Mouse (Mus musculus) layer of hippocampus, adult 2 months (tissue): Measurements from ENCODE around the gene Gm13420. TPM values are rescaled to one million over a fixed set of nuclear protein-coding genes. Genes with fewer than 3 reads are reported as not detected.
A peak's percentile ranks its signal among the peaks of the same experiment; 100 is the strongest.

Experiments
- DNase-seq, 2 experiments: peaks; one replicate each; pipeline ENCODE4 v3.0.0; 2022; ENCODE audit warnings: low spot score in 2 of 2
- H3K27ac ChIP-seq: fragments of 200-600 bp; 2 replicates; pipeline ENCODE4 v1.8.1; 2022
- H3K4me3 ChIP-seq: fragments of 200-600 bp; 2 replicates; pipeline ENCODE4 v1.8.1; 2022; ENCODE audit warnings: mild to moderate bottlenecking
- CTCF ChIP-seq: fragments of 200-600 bp; conservative IDR thresholded peaks from 2 replicates; pipeline ENCODE4 v1.8.1; 2022; ENCODE audit warnings: antibody characterized with exemption, mild to moderate bottlenecking, moderate library complexity
- total RNA-seq, 2 experiments: library from RNA; stranded (reverse); gene quantifications; 2 replicates each; pipeline ENCODE4 v1.2.3; 2021

The Gm13420 gene
- total RNA-seq, 2 experiments from 2014 or later: 0.79 to 0.98 TPM

- DNase-seq: peak; percentile 38 to 60
- peak; percentile 94 for TF ChIP-seq CTCF
- no peak overlapping the region for H3K27ac ChIP-seq
- no peak overlapping the region for H3K4me3 ChIP-seq
Measured at GRCm38 (mm10) chr2:29764831-29765230, 13.3 kb upstream of the Gm13420 start.

- Histone ChIP-seq H3K27ac (no peak overlapping the region), H3K4me3 (no peak overlapping the region)
- no peak for DNase-seq
- no peak for TF ChIP-seq CTCF
Measured at GRCm38 (mm10) chr2:29755693-29756092, 4.2 kb upstream of the Gm13420 start.

GRCm38 (mm10) chr2:29752397-29752796 is 912 bp upstream of the Gm13420 start:
- TF ChIP-seq CTCF: no peak
- H3K4me3 ChIP-seq: no peak overlapping the region

GRCm38 (mm10) chr2:29748499-29748898 is 3.0 kb downstream of the Gm13420 start:
- H3K4me3 ChIP-seq: no peak overlapping the region
- no peak for TF ChIP-seq CTCF
- no peak overlapping the region for H3K27ac ChIP-seq
- DNase-seq: no peak

More at GRCm38 (mm10) chr2:29752397-29752796, 912 bp upstream of the Gm13420 start:
- no peak overlapping the region for H3K27ac ChIP-seq
- no peak for DNase-seq

GRCm38 (mm10) chr2:29747852-29748251 is 3.6 kb downstream of the Gm13420 start:
- H3K27ac ChIP-seq: no peak overlapping the region
- no peak for DNase-seq
- TF ChIP-seq CTCF: peak; percentile 71
- H3K4me3 ChIP-seq: no peak overlapping the region

- peak overlapping the region; percentile 29 for H3K27ac ChIP-seq
- peak overlapping the region; percentile 46 for H3K4me3 ChIP-seq
- no peak for TF ChIP-seq CTCF
- no peak for DNase-seq
Measured at GRCm38 (mm10) chr2:29747188-29747782, 4.2 kb downstream of the Gm13420 start.

- Histone ChIP-seq H3K27ac (no peak overlapping the region), H3K4me3 (no peak overlapping the region)
- no peak for TF ChIP-seq CTCF
- no peak for DNase-seq
Measured at GRCm38 (mm10) chr2:29744256-29744655, 7.2 kb downstream of the Gm13420 start.

GRCm38 (mm10) chr2:29741207-29741606 is 10.3 kb downstream of the Gm13420 start:
- TF ChIP-seq CTCF: no peak
- Histone ChIP-seq H3K27ac (no peak overlapping the region), H3K4me3 (no peak overlapping the region)
- DNase-seq: no peak

- peak; percentile 56 for TF ChIP-seq CTCF
- Histone ChIP-seq H3K4me3 (no peak overlapping the region), H3K27ac (peak overlapping the region; percentile 40)
- DNase-seq: no peak
Measured at GRCm38 (mm10) chr2:29739368-29739767, 12.1 kb downstream of the Gm13420 start.

- no peak for TF ChIP-seq CTCF
- peak overlapping the region; percentile 40 for H3K27ac ChIP-seq
- DNase-seq: no peak
- H3K4me3 ChIP-seq: no peak overlapping the region
Measured at GRCm38 (mm10) chr2:29738799-29739198, 12.7 kb downstream of the Gm13420 start.

- no peak for DNase-seq
- Histone ChIP-seq H3K27ac (no peak overlapping the region), H3K4me3 (no peak overlapping the region)
- TF ChIP-seq CTCF: no peak
Measured at GRCm38 (mm10) chr2:29737209-29737925, 14.1 kb downstream of the Gm13420 start.

- no peak overlapping the region for H3K27ac ChIP-seq
- no peak overlapping the region for H3K4me3 ChIP-seq
- DNase-seq: no peak
- TF ChIP-seq CTCF: no peak
Measured at GRCm38 (mm10) chr2:29735708-29736107, 15.8 kb downstream of the Gm13420 start.

GRCm38 (mm10) chr2:29733348-29733747 is 18.1 kb downstream of the Gm13420 start:
- no peak for TF ChIP-seq CTCF
- DNase-seq: no peak

GRCm38 (mm10) chr2:29732559-29732958 is 18.9 kb downstream of the Gm13420 start:
- no peak overlapping the region for H3K27ac ChIP-seq
- no peak overlapping the region for H3K4me3 ChIP-seq
- DNase-seq: no peak
- no peak for TF ChIP-seq CTCF

More at GRCm38 (mm10) chr2:29733348-29733747, 18.1 kb downstream of the Gm13420 start:
- Histone ChIP-seq H3K4me3 (no peak overlapping the region), H3K27ac (no peak overlapping the region)
